Mouse (Mus musculus) megakaryocyte progenitor cell, adult 5-6 weeks (primary cell): ENCODE results near the gene Tmc6. TPM values are rescaled to one million over a fixed set of nuclear protein-coding genes. Genes with fewer than 3 reads are reported as not detected.
"Not testable (repeated sequence)": the region's sequence is repeated elsewhere in the genome, so short reads cannot be mapped to it uniquely, and the experiment has no call there.

Experiments
- ATAC-seq: replicated peaks from 2 replicates; pipeline ENCODE4 v1.8.0; 2016; ENCODE audit warnings: mild to moderate bottlenecking, moderate TSS enrichment, inconsistent platforms; ENCODE audit not compliant: poor library complexity
- total RNA-seq, 2 experiments: library from RNA; stranded (forward) in 1 of 2; stranded (reverse) in 1 of 2; fragments of 157-497, 149-512 nt in 1 of 2; fragments of 200-1000 nt in 1 of 2; gene quantifications; 2 replicates each; pipeline versions ENCODE4 v1.2.3 to v1.2.4; 2015 to 2017

Tmc6 gene
- total RNA-seq (2015), result 34.0 and 50.6 TPM in 2 replicates
- total RNA-seq (2017), result 8.6 and 13.1 TPM in 2 replicates

DNA sequence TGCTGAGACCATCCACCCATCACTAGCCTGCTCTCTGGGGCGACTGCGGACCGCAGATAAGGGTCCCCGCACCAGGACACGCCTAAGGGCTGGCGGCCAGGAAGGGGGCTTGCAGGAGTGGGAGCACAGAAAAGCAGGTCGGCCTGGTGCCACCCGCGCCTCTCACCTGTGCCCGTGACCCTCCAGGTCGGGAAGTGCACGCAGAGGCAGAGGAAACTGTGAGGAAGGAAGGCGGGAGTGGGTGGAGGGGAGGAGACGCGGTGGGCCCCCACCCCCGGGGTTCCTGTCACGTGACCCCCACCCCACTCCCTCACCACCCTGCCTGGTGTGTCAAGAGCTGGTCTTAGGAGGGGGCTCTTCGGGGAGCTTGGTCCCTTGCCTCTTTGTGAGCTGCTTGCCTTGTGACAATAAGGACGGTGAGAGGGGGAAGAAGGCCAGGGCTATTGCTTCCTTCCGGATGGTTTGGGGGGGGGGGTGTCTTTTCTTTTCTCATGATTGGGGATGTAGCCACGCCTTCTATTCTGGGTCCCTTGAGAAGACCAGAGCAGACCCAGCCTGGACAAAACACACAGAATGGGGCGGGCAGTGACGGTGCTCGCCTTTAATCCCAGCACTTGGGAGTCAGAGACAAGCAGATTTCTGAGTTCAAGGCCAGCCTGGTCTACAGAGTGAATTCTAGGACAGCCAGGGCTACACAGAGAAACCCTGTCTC is at the start of gene Tmc6, which contains the start of gene Tmc8:
TSS of gene Tmc6 (minus strand) at position 206 of the 712 bp plus-strand sequence.
TSS of gene Tmc8 (plus strand) at position 84 of the 712 bp plus-strand sequence.
- ATAC-seq, result peak; percentile 4

DNA sequence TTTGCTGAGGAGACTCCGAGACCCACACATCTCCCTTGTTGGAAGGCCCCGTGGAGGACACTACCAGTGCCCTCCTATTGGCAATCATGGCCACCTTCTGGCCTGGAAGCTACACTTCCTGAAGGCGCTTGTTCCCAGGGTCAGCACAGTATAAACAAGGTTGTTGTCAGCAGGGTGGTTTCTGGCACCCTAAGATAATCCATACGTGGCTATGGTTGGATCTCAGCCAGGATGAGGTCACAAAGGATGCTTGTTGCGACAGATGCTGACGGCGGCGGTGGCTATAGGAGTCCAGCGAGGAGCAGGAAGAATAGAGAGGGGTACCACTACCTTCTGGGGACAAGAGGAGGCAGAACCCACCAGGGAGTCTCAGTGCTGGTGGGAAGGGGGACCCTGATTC is 48.4 kb upstream of the Tmc6 start:
- peak; percentile 21 for ATAC-seq

DNA sequence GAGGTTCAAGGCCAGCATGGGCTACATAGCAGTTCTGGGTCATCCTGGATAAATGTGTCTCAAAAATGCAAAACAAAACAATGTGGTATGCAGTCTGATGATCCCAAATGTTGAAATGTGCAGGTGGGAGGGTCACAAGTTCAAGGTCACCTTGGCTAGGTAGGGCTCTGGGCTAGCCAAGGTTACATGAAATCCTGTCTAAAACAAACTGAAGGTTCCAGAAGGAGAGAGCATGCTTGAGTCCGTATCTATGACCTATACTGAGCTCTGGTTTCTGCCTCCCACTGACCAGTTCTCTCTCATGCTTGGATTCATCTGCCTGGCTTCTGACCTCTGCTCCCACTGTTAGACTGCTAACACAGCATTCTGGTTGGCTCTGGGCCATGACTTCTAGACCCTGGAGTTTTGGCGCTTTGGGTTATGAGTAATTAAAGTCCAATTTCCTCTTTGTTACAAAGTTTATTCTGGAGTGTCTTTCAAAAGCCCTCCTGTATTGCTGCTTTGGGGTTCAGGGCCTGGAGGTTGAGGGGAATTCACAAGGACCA is 47.7 kb upstream of the Tmc6 start:
- no peak for ATAC-seq

DNA sequence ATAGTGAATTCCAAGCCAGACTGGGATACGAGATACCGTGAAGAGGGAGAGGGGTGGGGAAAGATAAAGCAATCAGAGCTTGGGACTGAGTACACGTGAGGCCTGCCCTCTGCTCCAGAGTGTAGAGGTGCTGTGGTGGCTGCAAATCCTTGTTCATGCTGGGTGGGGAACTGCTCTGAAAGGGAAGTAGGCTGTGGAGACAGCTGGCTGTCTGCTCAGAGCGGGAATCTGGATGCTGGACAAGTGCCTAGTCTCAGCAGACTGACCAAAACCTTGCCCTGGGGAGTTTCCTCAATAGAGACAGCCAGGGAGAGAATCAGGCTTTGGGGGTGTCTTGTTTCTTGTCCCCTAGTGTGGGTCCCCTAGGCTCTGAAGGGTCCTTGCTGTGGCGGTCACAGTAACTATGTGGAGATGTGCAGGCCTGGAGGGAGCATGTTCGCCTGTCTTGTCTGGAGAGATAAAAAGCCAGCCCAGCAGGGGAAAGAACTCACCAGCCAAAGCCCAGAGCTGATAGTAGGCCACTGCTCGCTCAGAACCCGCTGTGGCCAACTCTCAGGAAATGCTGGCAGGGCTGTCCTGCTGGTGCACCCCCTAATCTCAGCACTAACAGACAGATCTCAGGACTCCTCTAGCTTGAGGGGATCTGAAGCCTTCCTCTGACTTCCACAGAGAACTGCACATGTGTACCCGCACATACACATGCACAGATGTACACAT is 47.0 kb upstream of the Tmc6 start:
- peak; percentile 37 for ATAC-seq

DNA sequence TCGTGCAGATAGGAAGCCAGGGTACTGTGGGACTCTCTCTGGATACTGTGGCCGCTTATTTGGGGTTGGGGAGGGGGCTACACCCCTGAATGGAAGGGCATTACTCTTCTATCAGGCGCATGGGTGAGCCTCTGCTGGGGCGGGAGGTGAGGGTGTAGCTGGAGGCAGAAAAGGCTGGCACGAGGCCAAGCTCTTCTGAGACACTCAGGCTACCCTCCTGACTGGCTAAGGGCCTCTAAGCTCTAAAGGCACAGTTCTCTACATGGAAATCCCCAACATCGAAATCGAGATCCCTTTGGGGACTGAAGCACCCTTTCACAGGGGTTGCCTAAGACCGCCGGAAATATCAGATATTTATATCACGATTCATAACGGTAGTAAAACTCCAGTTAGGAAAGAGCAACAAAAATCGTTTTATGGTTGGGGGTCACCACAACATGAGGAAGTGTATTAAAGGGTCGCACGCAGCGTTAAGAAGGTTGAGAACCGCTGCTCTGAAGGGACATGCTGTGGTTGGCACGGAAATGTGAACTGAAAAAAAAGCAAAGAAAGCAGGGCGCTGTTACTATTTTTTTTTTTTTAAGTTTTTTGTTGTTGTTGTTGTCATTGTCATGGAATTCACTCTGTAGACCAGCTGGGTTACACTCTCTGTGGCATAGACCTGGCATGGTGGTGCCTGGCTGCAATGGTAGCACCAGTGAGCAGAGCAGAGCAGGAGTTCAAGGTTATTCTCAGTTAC is 46.3 kb upstream of the Tmc6 start:
- ATAC-seq, result no peak

DNA sequence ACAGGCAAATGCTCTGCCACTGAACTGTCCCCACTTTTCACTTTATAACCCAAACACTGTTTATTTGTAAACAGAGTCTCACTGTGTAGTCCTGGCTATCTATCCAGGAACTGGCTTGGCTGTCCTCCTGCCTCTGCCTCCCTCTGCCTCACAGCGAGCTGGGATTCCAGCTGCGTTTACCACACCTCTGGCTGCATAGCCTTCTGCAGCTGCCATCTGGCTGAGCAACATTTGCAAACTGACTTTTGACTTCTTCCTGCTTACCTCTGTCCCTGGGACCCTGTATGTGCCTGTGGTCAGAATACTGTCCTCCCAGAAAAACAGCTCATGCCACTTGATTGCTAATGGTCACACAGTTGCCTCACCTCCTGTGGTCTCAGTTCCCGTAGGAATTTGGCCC is 45.4 kb upstream of the Tmc6 start:
- ATAC-seq, result no peak

DNA sequence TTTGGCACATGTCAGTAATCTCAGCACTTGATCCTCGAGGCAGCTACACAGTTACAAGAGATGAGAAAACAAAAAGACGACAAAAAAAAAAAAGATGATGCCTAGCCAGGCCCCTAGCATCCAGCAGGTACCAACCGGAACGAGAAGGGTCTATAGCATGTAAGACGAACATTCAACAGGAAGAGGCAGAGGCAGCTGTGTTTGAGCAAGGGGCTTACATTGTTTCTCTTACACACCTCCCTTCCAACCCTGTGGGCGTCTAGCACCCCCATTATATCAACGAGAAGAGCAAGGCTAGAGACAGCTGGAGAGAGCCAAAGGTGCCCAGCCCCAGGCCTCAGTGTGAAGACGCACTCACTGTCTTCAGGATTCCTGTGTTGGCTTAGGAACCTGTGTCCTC is 44.9 kb upstream of the Tmc6 start:
- ATAC-seq, result no peak

DNA sequence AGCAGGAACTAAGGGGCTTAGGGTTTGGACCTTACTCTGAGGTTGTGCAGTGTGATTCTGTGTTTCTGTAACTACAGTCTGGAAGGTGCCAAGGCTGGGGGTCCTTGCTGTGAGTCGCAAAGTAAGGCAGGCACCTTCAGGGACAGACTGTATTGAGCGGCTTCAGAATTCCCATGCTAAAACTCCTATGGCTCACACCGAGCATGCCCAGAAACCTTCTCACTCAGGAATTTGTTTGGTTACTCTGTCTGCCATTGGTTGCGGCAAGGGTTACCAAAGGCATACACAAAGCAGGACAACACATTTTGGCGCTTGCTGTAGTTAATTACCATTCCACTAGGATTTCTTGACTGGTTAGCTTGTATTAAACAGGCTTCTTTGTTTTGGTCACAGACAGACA is 44.2 kb upstream of the Tmc6 start:
- no peak for ATAC-seq

DNA sequence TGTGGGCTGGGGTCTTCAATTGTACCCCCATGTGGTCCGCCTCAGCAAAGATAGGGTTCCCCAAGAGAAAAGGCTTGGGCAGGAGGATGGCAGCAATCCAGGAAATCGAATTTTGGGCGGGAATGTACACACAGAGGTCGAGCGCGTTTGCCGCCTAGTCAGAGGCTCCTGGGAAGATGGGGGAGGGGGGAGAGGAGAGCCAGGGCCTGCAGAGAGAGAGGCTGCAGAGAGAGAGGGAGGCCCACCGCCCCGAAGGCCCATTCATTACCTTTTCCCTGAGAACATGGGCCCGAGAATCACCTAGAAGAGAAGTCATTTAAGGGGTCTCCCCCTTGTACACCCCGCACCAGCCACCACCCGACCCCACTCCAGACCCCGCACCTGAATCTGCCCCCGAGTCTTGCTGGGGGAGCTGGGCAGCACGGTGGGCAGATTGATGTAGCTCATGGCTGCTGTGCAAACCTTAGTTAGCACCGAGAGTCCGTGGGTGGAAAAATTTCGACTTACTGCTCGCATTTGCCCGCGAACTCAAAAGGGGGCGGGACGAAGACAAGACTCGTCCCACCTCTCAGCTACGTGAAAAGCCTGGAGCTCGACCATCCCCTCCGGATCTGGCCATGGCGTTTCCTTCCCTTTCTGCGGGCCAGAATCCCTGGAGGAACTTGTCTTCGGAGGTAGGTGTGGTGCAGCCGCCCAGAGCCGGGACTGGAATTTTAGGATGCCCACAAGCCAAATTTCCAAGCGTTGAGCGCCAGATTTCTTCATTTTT is 43.5 kb upstream of the Tmc6 start, which contains the start of the genes Afmid and Tk1:
TSS of gene Afmid (plus strand) at position 592 of the 769 bp plus-strand sequence.
TSS of gene Tk1 (minus strand) at position 760 of the 769 bp plus-strand sequence.
- peak; percentile 40 for ATAC-seq

DNA sequence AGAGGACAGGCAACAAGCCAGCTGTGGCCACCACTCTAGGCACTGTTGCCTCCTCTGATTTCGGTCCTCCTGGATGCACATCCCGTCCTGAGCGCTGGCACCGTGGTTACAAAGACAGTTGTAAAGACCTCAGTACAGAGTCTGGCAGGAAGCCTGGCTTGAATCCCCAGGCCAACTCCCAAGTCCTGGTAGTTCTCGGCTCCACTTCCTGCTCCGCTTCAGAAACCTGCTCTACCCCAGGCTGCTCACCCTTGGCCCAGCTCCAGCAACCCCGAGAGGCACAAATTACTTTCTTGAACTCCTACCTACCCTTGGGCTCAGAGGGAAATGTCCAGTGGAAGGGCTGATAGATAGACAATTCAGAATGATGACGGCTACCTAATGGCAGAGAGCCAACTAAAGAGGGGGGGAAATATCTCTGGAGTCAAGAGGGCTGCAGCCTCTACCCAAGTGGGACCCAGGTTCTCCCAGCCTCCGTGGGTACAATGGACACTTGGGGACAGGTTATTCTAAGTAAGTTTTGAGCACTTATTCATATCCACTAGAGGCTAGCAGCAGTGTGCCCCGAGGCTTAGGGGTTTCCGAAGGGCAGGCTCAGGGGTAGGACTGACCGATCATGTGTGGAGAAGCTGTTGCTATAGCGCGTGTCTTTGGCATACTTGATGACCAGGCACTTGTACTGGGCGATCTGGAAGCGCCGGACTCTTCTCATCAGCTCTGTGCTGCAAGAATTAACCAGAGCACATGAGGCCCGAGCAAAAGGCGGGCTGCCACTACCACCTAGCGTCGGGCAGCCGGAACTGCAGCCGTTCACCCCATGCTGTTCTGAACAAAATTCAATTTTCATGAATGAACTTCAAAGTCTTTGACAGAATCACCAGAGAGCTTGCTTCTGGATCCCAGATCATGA is 42.3 kb upstream of the Tmc6 start:
- ATAC-seq, result peak; percentile 51

DNA sequence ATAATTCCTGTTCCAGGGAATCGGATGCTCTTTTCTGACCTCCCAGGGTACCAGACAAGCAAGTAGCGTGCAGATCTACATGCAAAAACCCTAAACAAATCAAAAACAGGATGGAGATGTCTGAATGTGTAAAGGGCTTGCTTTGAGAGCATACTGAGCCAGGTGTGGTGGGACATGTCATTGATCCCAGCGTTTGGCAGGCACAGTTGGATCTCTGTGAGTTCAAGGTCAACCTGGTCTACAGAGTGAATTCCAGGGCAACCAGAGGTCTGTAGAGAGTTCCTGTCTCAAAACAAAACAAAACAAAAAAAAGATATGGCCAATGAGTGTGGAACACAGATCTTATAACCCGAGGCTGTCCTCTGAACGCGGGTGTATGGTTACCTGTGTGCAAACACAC is 41.4 kb upstream of the Tmc6 start:
- ATAC-seq, result no peak

DNA sequence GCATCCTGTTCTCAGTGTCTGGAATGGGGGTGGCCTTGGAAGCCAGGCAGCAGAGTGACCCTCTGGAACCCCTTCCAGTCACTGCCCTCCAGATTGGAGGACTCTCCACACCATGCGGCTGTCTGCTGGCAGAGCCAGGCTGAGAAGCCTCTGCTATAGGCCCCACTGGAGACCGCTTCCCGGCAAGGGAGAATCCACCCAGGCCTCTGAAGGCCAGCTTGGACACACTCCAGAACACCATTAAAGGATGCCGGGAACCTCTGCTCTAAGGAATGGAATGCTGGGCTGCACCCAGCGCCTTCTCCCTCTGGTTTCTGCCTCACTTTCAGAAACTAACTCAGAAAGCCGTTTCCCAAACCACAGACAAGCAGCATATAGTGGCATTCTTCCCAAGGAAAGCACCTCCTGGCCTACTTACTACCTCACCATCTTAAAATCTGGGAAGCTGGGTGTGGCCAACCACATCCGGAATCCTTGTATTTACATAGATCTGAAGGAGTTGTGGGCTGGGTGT is 40.8 kb upstream of the Tmc6 start:
- ATAC-seq, result no peak

DNA sequence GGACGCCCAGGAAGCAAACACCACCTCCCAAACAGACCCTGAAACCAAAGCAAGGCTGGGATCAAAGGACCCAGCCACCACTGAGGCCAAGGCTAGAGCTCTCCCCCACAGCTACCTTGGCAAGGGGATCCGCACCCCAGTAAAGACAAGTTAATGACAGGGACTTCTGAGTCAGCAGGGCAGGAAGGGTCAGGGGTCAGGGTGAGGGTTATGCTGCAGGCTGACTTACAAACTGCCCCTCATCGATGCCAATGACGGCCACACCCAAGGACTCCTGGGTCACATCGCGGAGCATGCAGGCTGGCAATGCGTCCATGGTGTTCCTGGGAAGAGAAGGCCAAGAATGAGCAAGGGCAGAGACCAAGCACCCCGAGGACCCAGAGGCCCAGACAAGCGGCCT is 39.9 kb upstream of the Tmc6 start:
- no peak for ATAC-seq

DNA sequence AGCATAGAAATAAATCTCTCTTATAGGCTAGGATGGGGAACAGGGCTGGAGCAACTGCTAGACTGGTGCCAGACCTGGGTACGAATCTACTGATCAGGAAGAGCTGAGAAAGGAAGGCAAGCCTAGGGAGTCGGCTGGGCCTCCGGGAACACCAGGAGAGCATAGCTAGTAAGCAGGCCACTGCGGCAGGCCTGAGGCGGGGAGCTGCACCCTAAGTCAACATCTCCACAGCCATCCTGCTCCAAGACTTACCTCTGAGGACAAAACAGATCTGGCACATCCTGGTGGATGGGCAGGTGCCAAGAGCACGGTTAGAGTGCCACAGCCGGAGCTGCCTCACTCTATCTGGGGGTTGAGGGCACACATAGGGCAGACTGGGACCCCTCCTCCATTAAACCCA is 38.2 kb upstream of the Tmc6 start:
- ATAC-seq, result no peak

DNA sequence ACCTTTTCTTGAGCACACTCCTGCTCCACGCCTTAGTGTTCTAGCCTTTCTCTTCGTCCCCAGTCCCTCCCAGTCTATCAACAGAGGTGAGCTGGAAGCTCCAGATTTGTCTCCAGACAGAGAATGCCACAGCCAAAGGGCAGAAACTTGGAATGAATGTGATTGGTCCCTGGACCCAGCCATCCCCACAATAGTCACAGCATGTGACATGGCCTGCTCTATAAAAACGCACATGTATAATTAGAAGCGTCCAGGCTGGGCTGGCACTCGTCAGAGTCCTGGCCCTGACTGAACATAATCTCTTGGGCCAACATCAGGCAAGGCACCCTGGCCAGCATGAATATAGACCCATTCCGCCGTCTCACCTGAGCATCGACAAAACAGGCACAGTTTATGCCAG is 37.1 kb upstream of the Tmc6 start:
- ATAC-seq, result no peak

DNA sequence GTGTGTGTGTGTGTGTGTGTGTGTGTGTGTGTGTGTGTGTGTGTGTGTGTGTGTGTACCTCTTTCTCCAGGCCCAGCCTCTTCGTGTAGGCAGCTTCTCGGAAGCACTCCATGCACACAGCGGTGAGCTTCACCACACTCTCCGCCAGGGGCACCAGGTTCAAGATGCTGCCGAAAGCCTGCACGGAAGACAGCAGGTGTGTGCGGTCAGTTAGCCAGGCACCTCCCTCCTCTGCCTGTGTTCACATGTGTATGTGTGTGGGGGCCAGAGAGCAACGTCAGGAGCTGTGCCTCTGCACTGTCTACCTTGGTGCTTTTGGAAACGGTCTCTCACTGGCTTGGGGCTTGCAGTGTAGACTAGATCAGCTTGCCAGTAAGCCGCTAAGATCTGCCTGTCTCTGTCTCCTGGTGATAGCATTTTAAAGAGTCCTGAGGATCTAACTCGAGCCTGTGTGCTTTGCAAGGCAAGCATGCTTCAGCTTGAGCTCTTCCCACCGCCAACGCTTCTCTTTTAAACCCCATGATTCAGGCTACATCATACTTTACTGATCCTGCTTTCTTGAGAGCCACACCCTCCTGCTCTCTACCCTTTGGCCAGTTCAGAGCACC is 34.5 kb upstream of the Tmc6 start:
- ATAC-seq, result peak; percentile 34

DNA sequence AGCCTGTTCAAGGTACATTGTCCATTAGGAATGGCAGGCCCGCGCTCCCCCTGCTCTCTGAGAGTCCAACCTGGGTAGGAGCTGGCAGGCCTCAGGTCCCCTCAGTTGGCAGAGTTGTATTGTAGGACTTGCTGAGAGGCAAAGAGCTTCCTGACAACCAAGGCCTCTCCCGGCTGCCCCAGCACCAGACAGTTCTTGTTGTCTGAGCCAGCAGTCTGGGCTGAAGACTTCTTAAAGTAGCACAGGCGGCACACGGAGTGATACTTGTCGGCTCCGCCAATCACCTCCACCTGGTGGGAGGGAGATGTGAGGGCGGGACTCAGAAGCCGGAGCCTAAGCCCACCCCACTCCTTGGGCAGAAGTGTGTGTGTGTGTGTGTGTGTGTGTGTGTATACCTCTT is 33.9 kb upstream of the Tmc6 start:
- ATAC-seq, result not testable (repeated sequence)

DNA sequence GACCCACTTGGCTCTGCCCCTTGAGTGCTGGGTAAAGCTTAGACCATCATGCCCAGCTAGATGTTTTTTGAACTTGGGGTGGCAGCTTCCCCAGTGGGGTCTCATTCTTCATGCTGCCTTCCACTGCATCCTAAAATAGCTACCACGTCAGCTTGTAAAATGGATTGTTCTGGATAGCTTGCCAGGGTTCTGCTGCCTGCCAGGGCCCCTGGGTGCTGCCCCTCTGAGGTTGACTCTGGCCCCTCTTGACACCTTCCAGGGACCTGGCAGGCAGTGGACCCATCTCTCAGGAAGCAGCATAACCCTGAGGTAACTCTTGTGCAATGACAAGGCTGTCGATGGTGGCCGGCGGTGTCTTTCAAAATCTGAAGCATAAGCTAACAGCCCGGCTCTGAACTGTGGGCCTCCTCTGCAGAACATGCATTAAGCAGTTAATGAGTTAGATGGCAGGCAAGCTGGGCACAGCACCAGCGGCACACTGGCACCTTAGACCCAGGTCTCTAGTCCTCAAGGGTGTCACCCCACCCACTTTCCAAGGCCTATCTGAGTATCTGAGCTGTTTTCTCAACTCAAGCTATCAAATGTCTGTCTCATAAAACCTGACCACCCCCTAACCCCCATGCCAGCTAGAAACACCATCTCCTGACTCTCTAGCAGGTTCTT is 32.8 kb upstream of the Tmc6 start:
- ATAC-seq, result no peak
